Mouse (Mus musculus) embryonic fibroblast, embryonic 13.5 days (primary cell): ENCODE measurements around the gene Tmsb4x.

Source experiments
- CTCF ChIP-seq: IDR thresholded peaks from 2 replicates; pipeline ENCODE4 v1.5.1; 2011; ENCODE audit warnings: mild to moderate bottlenecking, control low read depth, low read length, moderate library complexity, borderline replicate concordance; ENCODE audit not compliant: insufficient read depth
- POLR2A ChIP-seq: IDR thresholded peaks from 2 replicates; pipeline ENCODE4 v1.6.1; 2011; ENCODE audit warnings: low read depth, mild to moderate bottlenecking, control low read depth, low read length, moderate library complexity

- TF ChIP-seq CTCF (no peak), POLR2A (no peak)
Measured at GRCm38 (mm10) chrX:167179961-167180642, 29.0 kb downstream of the Tmsb4x start.
